Mouse (Mus musculus): ENCODE data around the gene Gm21708. TPM values are rescaled to one million over a fixed set of nuclear protein-coding genes. Genes with fewer than 3 reads are reported as not detected.
"Not testable (repeated sequence)": the region's sequence is repeated elsewhere in the genome, so short reads cannot be mapped to it uniquely, and the experiment has no call there.

The Gm21708 gene
- not detected in 2 replicates for polyA plus RNA-seq (2014; fragmentation: Nextera tagmentation; extraction: Ambion mirVana)

- not testable (repeated sequence) for H3K4me1 ChIP-seq (ENCODE audit: control insufficient read depth, insufficient read depth, low read length); ATAC-seq (ENCODE audit: low FRiP score); H3K4me2 ChIP-seq; H3K4me3 ChIP-seq (ENCODE audit: low read depth, low read length); H3K27ac ChIP-seq (ENCODE audit: low read depth, low read length); H3K27me3 ChIP-seq (ENCODE audit: control insufficient read depth, insufficient read depth, low read length); H3K36me3 ChIP-seq (ENCODE audit: control insufficient read depth, insufficient read depth, low read length); H3K9ac ChIP-seq (ENCODE audit: low read length); DNase-seq (ENCODE audit: low spot score, missing footprints); H3K9me3 ChIP-seq (ENCODE audit: control insufficient read depth, low read length)
- no CpG with 5 or more reads among the region's 9 CpGs for WGBS
Measured at GRCm38 (mm10) chrY:3410067-3410466, at the start of gene Gm21708, which contains the start of gene Gm21704. Gm21708 (minus strand) TSS chrY:3410167. Gm21704 (minus strand) TSS chrY:3410167.

Other genes with a start within 250 kb of the Gm21708 start
- not detected in 2 replicates for gene Gm21677, start 103.7 kb downstream of the Gm21708 start, polyA plus RNA-seq (2014; fragmentation: Nextera tagmentation; extraction: Ambion mirVana)
- gene Gm21693, start 64.8 kb downstream of the Gm21708 start, polyA plus RNA-seq (2014; fragmentation: Nextera tagmentation; extraction: Ambion mirVana): not detected in 2 replicates
- gene Gm21704, start within 50 bp of the Gm21708 start, polyA plus RNA-seq (2014; fragmentation: Nextera tagmentation; extraction: Ambion mirVana): not detected in 2 replicates